In genomic region chr6:113650197-113650640, GRCm38 (mm10) we compare ENCODE assay signal across 20 mouse cellular contexts. TPM values are rescaled to one million over a fixed set of nuclear protein-coding genes. Genes with fewer than 3 reads are reported as not detected.
DNase-seq lines count a peak whose midpoint lies in the region; TF ChIP-seq lines count a peak whose summit lies in the region.
"Had no signal": no experiment of that assay in that cellular context is flagged by ENCODE, and none has a peak within 500 bp of the region (broad histone marks: within the 10 kb centered on the region; RNA-seq: fewer than 3 reads in every experiment).

No protein-coding gene starts in this region.

- TF ChIP-seq POLR2A in bone marrow, adult 2 months (IDR thresholded peaks at IDR 0.05; ENCODE audit: borderline replicate concordance, control insufficient read depth, low read depth, low read length) = no peak

- peaks cover 43% of the 10 kb centered on the region; the same call in 1 of the 2 replicates for H3K36me3 ChIP-seq in macrophage (ENCODE audit: inconsistent target)
- H3K36me3 ChIP-seq: embryonic facial prominence, embryonic 15.5 days; limb, embryonic 12.5 days; neural tube, embryonic 13.5 days had no signal

- H3K4me3 ChIP-seq in layer of hippocampus, adult 2 months = no peak overlapping the region
- no peak overlapping the region for H3K4me3 ChIP-seq in bone marrow, adult 2 months (replicated peaks; ENCODE audit: control insufficient read depth, low read depth, low read length)
- H3K4me3 ChIP-seq in macrophage (ENCODE audit: inconsistent target) = no peak overlapping the region
- H3K4me3 ChIP-seq: embryonic facial prominence, embryonic 15.5 days; forebrain, embryonic 13.5 days; heart, adult 2 months; limb, embryonic 12.5 days; neural tube, embryonic 13.5 days had no signal

- TF ChIP-seq CTCF in layer of hippocampus, adult 2 months (conservative IDR thresholded peaks at IDR 0.05) = no peak
- no peak for TF ChIP-seq CTCF in bone marrow, adult 2 months (IDR thresholded peaks at IDR 0.05; ENCODE audit: control insufficient read depth, insufficient read depth, low read length)

- no peak for DNase-seq in layer of hippocampus, adult 2 months (ENCODE audit: low spot score in 2 of 2)
- no peak for DNase-seq in layer of hippocampus, adult 18-20 months (ENCODE audit: low spot score in 2 of 2)
- peak; percentile 85 for DNase-seq in A20 (ENCODE audit: low read depth, low spot score)
- no peak for DNase-seq in frontal cortex, postnatal 14 days (ENCODE audit: low spot score in 2 of 2)
- DNase-seq in thymus, postnatal 25 days = no peak
- no peak for DNase-seq in retina, embryonic 14.5 days (ENCODE audit: low spot score)
- DNase-seq: adrenal gland, postnatal 25 days; heart, adult 2 months; layer of hippocampus, postnatal 36 days; lung, embryonic 14.5 days; right cerebral cortex, postnatal 4 days had no signal

- peaks cover 100% of the 10 kb centered on the region for H3K79me2 ChIP-seq in macrophage (ENCODE audit: inconsistent target)

- 12% methylated on average over 4 of the region's 4 CpGs for WGBS in bone marrow, adult 2 months
- WGBS in macrophage (ENCODE audit: missing documents) = 3% methylated on average over 3 of the region's 4 CpGs

- H3K27ac ChIP-seq in layer of hippocampus, adult 2 months = peak overlapping the region; percentile 46; the same call in 1 of the 2 replicates
- H3K27ac ChIP-seq in bone marrow, adult 2 months (ENCODE audit: control insufficient read depth, insufficient read depth, low read depth, low read length, poor library complexity) = peak overlapping the region; percentile 60
- H3K27ac ChIP-seq in macrophage = peak overlapping the region; percentile 56
- H3K27ac ChIP-seq: embryonic facial prominence, embryonic 15.5 days; forebrain, embryonic 13.5 days; heart, adult 2 months; hindbrain, embryonic 14.5 days; limb, embryonic 12.5 days; neural tube, embryonic 13.5 days had no signal

- H3K4me1 ChIP-seq in bone marrow, adult 2 months (ENCODE audit: control insufficient read depth, insufficient read depth, low read length) = peaks cover 7% of the 10 kb centered on the region; the same call in 1 of the 2 replicates
- H3K4me1 ChIP-seq: embryonic facial prominence, embryonic 15.5 days; forebrain, embryonic 13.5 days; limb, embryonic 12.5 days; neural tube, embryonic 13.5 days had no signal

RNA-seq across cellular contexts. Expression of gene Irak2, which starts 12.0 kb away (rescaled TPM):
- 10 to 100 TPM; 16.6 to 18.8 TPM for total RNA-seq in layer of hippocampus, adult 2 months (2021)
- total RNA-seq in layer of hippocampus, adult 18-20 months (2021) = 10 to 100 TPM; 21.1 to 27.2 TPM
- polyA plus RNA-seq in bone marrow, adult 2 months (2011; ENCODE audit: insufficient read depth, insufficient read length, low replicate concordance, missing spikeins) = 10.0 and 11.9 TPM in 2 replicates
- 100 to 1,000 TPM; 124 to 877 (median 414) TPM for total RNA-seq in macrophage (2018; cell fraction: chromatin; rRNA removed)
- 100 to 1,000 TPM in 6 of 26 experiments, 10 to 100 TPM in 20; 31.3 to 188 (median 58.0) TPM for total RNA-seq in macrophage (2018; cell fraction: cytosol; rRNA removed)
- total RNA-seq in macrophage (2018; cell fraction: nucleus; rRNA removed) = 100 to 1,000 TPM in 23 of 26 experiments, 10 to 100 TPM in 3; 76.4 to 499 (median 338) TPM
- 37.2 to 60.7 TPM (median 44.6 TPM) in 3 replicates for polyA plus RNA-seq in macrophage (2018)

RNA-seq across cellular contexts. Expression of gene Vhl, which starts 26.5 kb away (rescaled TPM):
- 10 to 100 TPM; 44.3 to 44.9 TPM for total RNA-seq in layer of hippocampus, adult 2 months (2021)
- 10 to 100 TPM; 44.3 to 48.5 TPM for total RNA-seq in layer of hippocampus, adult 18-20 months (2021)
- 38.5 and 66.7 TPM in 2 replicates for polyA plus RNA-seq in bone marrow, adult 2 months (2011; ENCODE audit: insufficient read depth, insufficient read length, low replicate concordance, missing spikeins)
- total RNA-seq in macrophage (2018; cell fraction: chromatin; rRNA removed) = 10 to 100 TPM in 4 of 26 experiments, 1 to 10 TPM in 22; 2.6 to 11.8 (median 7.7) TPM
- total RNA-seq in macrophage (2018; cell fraction: cytosol; rRNA removed) = 10 to 100 TPM in 23 of 26 experiments, 1 to 10 TPM in 3; 7.6 to 18.9 (median 14.0) TPM
- total RNA-seq in macrophage (2018; cell fraction: nucleus; rRNA removed) = 10 to 100 TPM in 17 of 26 experiments, 1 to 10 TPM in 9; 4.2 to 18.9 (median 11.0) TPM
- 9.9 to 17.1 TPM (median 13.7 TPM) in 3 replicates for polyA plus RNA-seq in macrophage (2018)

RNA-seq across cellular contexts. Expression of gene Brk1, which starts 45.6 kb away (rescaled TPM):
- 100 to 1,000 TPM; 211 to 234 TPM for total RNA-seq in layer of hippocampus, adult 2 months (2021)
- total RNA-seq in layer of hippocampus, adult 18-20 months (2021) = 100 to 1,000 TPM; 221 to 222 TPM
- polyA plus RNA-seq in bone marrow, adult 2 months (2011; ENCODE audit: insufficient read depth, insufficient read length, low replicate concordance, missing spikeins) = 65.5 and 112 TPM in 2 replicates
- 10 to 100 TPM; 15.4 to 54.4 (median 26.9) TPM for total RNA-seq in macrophage (2018; cell fraction: chromatin; rRNA removed)
- 100 to 1,000 TPM; 145 to 203 (median 173) TPM for total RNA-seq in macrophage (2018; cell fraction: cytosol; rRNA removed)
- total RNA-seq in macrophage (2018; cell fraction: nucleus; rRNA removed) = 10 to 100 TPM; 32.5 to 92.7 (median 63.3) TPM
- polyA plus RNA-seq in macrophage (2018) = 119 to 193 TPM (median 182 TPM) in 3 replicates

RNA-seq across cellular contexts. Expression of gene Tatdn2, which starts 46.6 kb away (rescaled TPM):
- 10 to 100 TPM; 60.4 to 67.8 TPM for total RNA-seq in layer of hippocampus, adult 2 months (2021)
- total RNA-seq in layer of hippocampus, adult 18-20 months (2021) = 10 to 100 TPM; 54.4 to 60.9 TPM
- polyA plus RNA-seq in bone marrow, adult 2 months (2011; ENCODE audit: insufficient read depth, insufficient read length, low replicate concordance, missing spikeins) = 61.3 and 112 TPM in 2 replicates
- 100 to 1,000 TPM in 25 of 26 experiments, 10 to 100 TPM in 1; 60.7 to 404 (median 167) TPM for total RNA-seq in macrophage (2018; cell fraction: chromatin; rRNA removed)
- 10 to 100 TPM; 34.1 to 79.6 (median 45.1) TPM for total RNA-seq in macrophage (2018; cell fraction: cytosol; rRNA removed)
- total RNA-seq in macrophage (2018; cell fraction: nucleus; rRNA removed) = 100 to 1,000 TPM in 14 of 26 experiments, 10 to 100 TPM in 12; 68.7 to 260 (median 106) TPM
- polyA plus RNA-seq in macrophage (2018) = 31.1 to 76.3 TPM (median 53.5 TPM) in 3 replicates

RNA-seq across cellular contexts. Expression of gene Fancd2os, which starts 49.7 kb away (rescaled TPM):
- total RNA-seq in layer of hippocampus, adult 2 months (2021) = under 1 TPM; 0.33 to 0.86 TPM
- total RNA-seq in layer of hippocampus, adult 18-20 months (2021) = under 1 TPM; 0.27 to 0.41 TPM
- polyA plus RNA-seq in bone marrow, adult 2 months (2011; ENCODE audit: insufficient read depth, insufficient read length, low replicate concordance, missing spikeins) = not detected in 2 replicates
- total RNA-seq in macrophage (2018; cell fraction: chromatin; rRNA removed) = not detected
- total RNA-seq in macrophage (2018; cell fraction: cytosol; rRNA removed) = not detected
- total RNA-seq in macrophage (2018; cell fraction: nucleus; rRNA removed) = under 1 TPM in 1 of 26 experiments, not detected in 25; 0.77 TPM
- not detected in 3 replicates for polyA plus RNA-seq in macrophage (2018)
- total RNA-seq: heart, adult 2 months; megakaryocyte-erythroid progenitor cell, adult 5-6 weeks had no signal
- polyA plus RNA-seq: embryonic facial prominence, embryonic 15.5 days; forebrain, embryonic 13.5 days; heart, adult 2 months; hindbrain, embryonic 14.5 days; intestine, embryonic 16.5 days; limb, embryonic 12.5 days had no signal
